Mouse (Mus musculus): Measurements from ENCODE around the gene Ripply1. TPM values are rescaled to one million over a fixed set of nuclear protein-coding genes. Genes with fewer than 3 reads are reported as not detected.
"Not testable (repeated sequence)": the region's sequence is repeated elsewhere in the genome, so short reads cannot be mapped to it uniquely, and the experiment has no call there.

The Ripply1 gene
- total RNA-seq, 2 experiments from 2014 or later, result not detected

DNA sequence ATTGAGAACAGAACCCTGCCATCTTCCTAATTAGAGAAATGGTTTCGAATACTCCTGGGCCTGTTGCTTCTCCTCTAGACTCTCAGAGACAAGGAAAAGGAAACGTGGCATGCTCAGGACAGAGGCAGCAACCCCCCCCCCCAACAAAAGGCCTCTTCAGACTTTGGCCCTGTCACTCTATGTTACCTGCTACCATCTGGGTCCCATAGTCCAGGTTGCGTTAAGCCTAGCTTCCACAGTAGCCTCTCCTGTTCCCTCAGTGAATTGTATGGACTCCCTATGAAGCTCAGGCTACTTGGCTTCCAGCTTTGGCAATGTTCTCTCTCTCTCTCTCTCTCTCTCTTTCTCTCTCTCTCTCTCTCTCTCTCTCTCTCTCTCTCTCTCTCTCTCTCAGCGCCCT, 590 bp downstream of the Ripply1 start:
- no peak for DNase-seq (ENCODE audit: low spot score in 2 of 2)

DNA sequence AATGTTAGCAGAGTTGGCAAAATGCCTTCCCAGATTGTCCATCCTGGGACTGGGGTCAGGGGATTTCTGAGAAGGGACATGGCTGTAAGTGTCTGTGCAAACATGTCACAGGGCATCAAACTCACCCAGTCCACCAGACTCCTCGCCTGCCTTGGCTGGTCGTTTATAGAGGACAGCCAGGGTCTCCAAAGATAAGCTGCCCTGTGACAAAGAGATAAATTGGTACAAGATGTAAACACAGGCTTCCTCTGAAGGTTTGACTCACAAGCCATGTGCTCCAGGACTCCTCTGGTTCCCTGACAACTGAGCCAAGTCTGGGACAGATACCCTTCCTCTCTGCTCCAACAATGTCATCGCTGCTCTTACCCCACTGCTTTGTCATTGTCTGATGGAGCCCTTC, 1.2 kb downstream of the Ripply1 start:
- DNase-seq (ENCODE audit: low spot score in 2 of 2), result no peak

DNA sequence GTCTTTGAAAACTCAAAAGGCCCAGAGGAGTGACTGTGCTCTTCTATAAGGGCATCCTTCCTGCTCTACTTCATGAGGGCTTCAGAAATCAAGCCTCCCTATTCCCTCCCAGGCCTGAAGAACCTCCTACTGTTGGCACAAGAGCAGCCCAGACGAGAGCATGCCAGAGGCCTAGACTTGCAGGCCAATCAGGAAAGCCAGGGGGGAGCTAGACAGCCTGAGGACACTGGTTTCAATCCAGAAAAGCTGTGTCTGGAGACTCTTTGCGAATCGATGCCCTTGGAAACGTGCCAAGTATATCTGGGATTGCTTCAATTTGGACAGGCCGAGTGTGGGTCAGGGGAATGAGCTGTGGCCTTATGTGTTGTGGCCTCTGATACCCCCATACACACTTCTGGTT, 2.8 kb downstream of the Ripply1 start:
- DNase-seq (ENCODE audit: low spot score in 2 of 2), result no peak

- no peak for DNase-seq (ENCODE audit: low spot score in 2 of 2)
Observed at GRCm38 (mm10) chrX:139778886-139779285, 3.3 kb downstream of the Ripply1 start.

- DNase-seq (ENCODE audit: low spot score in 2 of 2), result no peak
Observed at GRCm38 (mm10) chrX:139777357-139777756, 4.8 kb downstream of the Ripply1 start.

GRCm38 (mm10) chrX:139775084-139775612, 7.0 kb downstream of the Ripply1 start:
- DNase-seq (ENCODE audit: low spot score in 2 of 2), result no peak

GRCm38 (mm10) chrX:139774309-139775083, 7.7 kb downstream of the Ripply1 start:
- peak; percentile 50 to 58 for DNase-seq (ENCODE audit: low spot score in 2 of 2)

GRCm38 (mm10) chrX:139769975-139770637, 12.0 kb downstream of the Ripply1 start:
- DNase-seq (ENCODE audit: low spot score in 2 of 2), result no peak

DNA sequence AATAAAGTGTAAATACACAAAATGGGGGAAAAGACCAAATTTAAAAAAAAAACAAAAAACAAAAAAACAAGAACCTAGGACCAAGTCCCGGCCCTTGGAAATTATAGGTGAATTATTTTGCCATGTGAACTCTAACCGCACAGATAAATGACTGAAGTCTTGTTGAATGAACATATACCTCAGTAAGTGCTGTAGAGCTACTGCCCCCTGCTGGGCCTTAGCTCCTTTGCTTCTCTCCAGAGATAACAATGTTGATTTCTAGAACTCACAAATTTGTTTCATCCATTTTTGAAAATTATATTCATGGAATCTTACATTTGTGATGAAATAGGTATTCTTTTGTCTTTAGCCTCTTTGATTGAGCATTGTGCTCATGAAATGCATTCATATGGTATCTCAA, 19.6 kb downstream of the Ripply1 start:
- peak in 1 of 2 experiments; percentile 32 for DNase-seq (ENCODE audit: low spot score in 2 of 2)

- not testable (repeated sequence) for DNase-seq (ENCODE audit: low spot score in 2 of 2)
Observed at GRCm38 (mm10) chrX:139758634-139759033, 23.5 kb downstream of the Ripply1 start.

DNA sequence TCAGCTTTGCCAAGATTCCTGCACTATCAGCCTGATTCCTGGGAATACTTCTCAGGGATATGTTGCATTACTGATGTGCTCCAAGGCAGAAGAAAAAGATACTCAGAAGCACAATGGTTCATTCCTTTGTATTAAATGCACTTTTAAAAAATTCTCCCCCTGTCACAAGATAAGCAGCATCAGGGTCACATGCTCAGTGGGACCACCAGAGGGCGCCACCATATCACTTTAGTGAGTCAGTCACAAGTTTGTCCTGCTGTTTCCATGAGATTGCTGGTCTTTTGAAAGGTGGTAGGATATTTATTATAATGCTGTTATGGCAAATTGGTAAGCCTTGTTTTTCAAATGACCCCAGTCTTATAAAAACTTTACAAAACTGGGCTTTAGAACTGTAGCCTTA, 30.3 kb downstream of the Ripply1 start:
- peak; percentile 49 to 60 for DNase-seq (ENCODE audit: low spot score in 2 of 2)

DNA sequence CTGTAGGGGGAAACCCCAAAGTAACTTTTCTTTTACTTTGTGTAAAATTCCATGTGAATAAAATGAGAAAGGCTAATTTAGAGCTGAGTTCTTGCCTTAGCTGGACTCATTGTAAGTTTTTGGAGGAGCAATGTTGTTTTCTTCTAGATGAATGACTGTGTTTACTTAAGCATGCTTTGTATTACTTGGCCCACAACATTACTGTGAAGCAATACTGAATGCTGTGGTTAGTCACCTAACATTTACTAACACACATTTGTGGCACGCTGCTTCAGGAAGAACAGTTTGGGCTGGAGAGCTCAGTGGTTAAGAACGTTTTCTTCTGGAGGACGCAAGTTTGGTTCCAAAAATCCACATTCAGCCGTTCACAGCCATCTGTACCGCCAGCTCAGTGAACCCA, 45.1 kb downstream of the Ripply1 start:
- DNase-seq (ENCODE audit: low spot score in 2 of 2), result no peak

DNA sequence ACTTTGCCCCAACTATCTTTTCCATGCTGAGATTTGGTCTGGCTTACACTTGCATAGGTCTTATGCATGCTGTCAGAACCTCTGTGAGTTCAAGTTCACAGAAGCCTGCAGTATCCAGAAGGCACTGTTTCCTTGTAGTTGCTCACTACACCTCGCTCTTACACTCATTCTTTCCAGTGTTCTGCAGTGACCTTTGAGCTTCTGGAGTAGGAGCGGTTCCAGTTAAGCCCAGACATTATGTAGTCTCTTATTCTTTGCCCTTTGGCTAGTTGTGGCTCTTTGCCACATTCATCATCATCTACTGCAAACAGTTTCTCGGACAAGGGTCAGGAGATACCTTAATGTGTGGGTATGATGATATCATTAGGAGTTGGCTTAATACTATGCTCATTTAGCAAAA, 51.6 kb downstream of the Ripply1 start:
- DNase-seq (ENCODE audit: low spot score in 2 of 2), result no peak

Other genes with a start within 250 kb of the Ripply1 start
- 10 to 100 TPM; 13.3 to 13.7 TPM for gene Rnf128, start 219.0 kb downstream of the Ripply1 start, total RNA-seq (2021)
- gene Tbc1d8b, start 97.4 kb downstream of the Ripply1 start, total RNA-seq (2021), result 1 to 10 TPM; 5.7 to 6.2 TPM
- not detected for gene Gm15013, start 67.9 kb downstream of the Ripply1 start, total RNA-seq (2021)
- gene Cldn2, start 18.5 kb upstream of the Ripply1 start, total RNA-seq (2021), result 1 to 10 TPM in 1 of 2 experiments, under 1 TPM in 1; 0.91 to 3.1 TPM
- 1 to 10 TPM; 5.6 to 6.5 TPM for gene Morc4, start 89.3 kb upstream of the Ripply1 start, total RNA-seq (2021)
- 1 to 10 TPM; 9.2 to 10.0 TPM for gene Rbm41, start 216.2 kb upstream of the Ripply1 start, total RNA-seq (2021)